Mouse (Mus musculus): ENCODE results near the gene Cd59b.

Cd59b gene

GRCm38 (mm10) chr2:104120312-104120711, 50.7 kb downstream of the Cd59b start:
- no peak for DNase-seq

- DNase-seq = no peak
Measured at GRCm38 (mm10) chr2:104121681-104122504, 52.2 kb downstream of the Cd59b start.

GRCm38 (mm10) chr2:104122505-104123378, 53.1 kb downstream of the Cd59b start, which contains the start of gene A930018P22Rik:
Gene A930018P22Rik, plus strand, starts transcription at chr2:104122769.
- DNase-seq = peak; percentile 87

- no peak for DNase-seq
Measured at GRCm38 (mm10) chr2:104123540-104123939, 53.9 kb downstream of the Cd59b start.

GRCm38 (mm10) chr2:104124071-104124470, 54.4 kb downstream of the Cd59b start:
- DNase-seq = no peak

GRCm38 (mm10) chr2:104128803-104129531, 59.3 kb downstream of the Cd59b start:
- DNase-seq = no peak

GRCm38 (mm10) chr2:104130165-104130564, 60.5 kb downstream of the Cd59b start:
- DNase-seq = no peak

- DNase-seq = peak; percentile 57
Measured at GRCm38 (mm10) chr2:104130969-104131368, 61.3 kb downstream of the Cd59b start.

GRCm38 (mm10) chr2:104132266-104132859, 62.7 kb downstream of the Cd59b start:
- no peak for DNase-seq

- no peak for DNase-seq
Measured at GRCm38 (mm10) chr2:104133042-104133810, 63.6 kb downstream of the Cd59b start.

GRCm38 (mm10) chr2:104134150-104135056, 64.8 kb downstream of the Cd59b start:
- DNase-seq = peak; percentile 65

- no peak for DNase-seq
Measured at GRCm38 (mm10) chr2:104135920-104136319, 66.3 kb downstream of the Cd59b start.
